Mouse (Mus musculus): ENCODE data around the gene Sf3b4.
A peak's percentile ranks its signal among the peaks of the same experiment; 100 is the strongest.

The Sf3b4 gene

GRCm38 (mm10) chr3:96220765-96221639 lies 48.9 kb downstream of the Sf3b4 start, which contains the start of the genes Hist2h2ac and Hist2h2be:
TSS of gene Hist2h2ac (minus strand) at chr3:96220880.
TSS of gene Hist2h2be (plus strand) at chr3:96221119.
- DNase-seq, result peak; percentile 73

GRCm38 (mm10) chr3:96221640-96222038 lies 49.5 kb downstream of the Sf3b4 start:
- peak; percentile 19 for DNase-seq

GRCm38 (mm10) chr3:96222774-96223173 lies 50.6 kb downstream of the Sf3b4 start:
- DNase-seq, result no peak

- no peak for DNase-seq
Observed at GRCm38 (mm10) chr3:96225421-96225820, 53.3 kb downstream of the Sf3b4 start.

Data from right cerebral cortex, postnatal 25 days (tissue).